Mouse (Mus musculus) MEL (cell line): ENCODE results near the gene Ndufv2. TPM values are rescaled to one million over a fixed set of nuclear protein-coding genes. Genes with fewer than 3 reads are reported as not detected.
A peak's percentile ranks its signal among the peaks of the same experiment; 100 is the strongest.

Source experiments
- DNase-seq: peaks from one replicate; pipeline ENCODE4 v3.0.0; 2011; ENCODE audit warnings: low read depth, low spot score
- H3K27ac ChIP-seq: 2 replicates; pipeline ENCODE4 v1.5.1; 2012; ENCODE audit warnings: low read depth, mild to moderate bottlenecking, control low read depth, low read length, moderate library complexity; ENCODE audit not compliant: control insufficient read depth
- H3K27me3 ChIP-seq, 2 experiments: fragments of 150-350 bp in 1 of 2; sonication (generic) in 1 of 2; 2 replicates each; pipeline ENCODE4 v1.6.1; 2012; ENCODE audit warnings: low read length in 2 of 2, mild to moderate bottlenecking in 2 of 2, improper control_type of control experiment in 1 of 2, moderate library complexity in 1 of 2; ENCODE audit not compliant: insufficient read depth in 2 of 2, control insufficient read depth in 1 of 2
- H3K36me3 ChIP-seq, 2 experiments: 2 replicates each; pipeline ENCODE4 v1.6.1; 2012 to 2014; ENCODE audit warnings: low read length in 2 of 2, improper control_type of control experiment in 1 of 2, inconsistent platforms in 1 of 2, mild to moderate bottlenecking in 1 of 2; ENCODE audit not compliant: insufficient read depth in 2 of 2, control insufficient read depth in 1 of 2
- H3K4me1 ChIP-seq, 2 experiments: fragments of 150-350 bp in 1 of 2; sonication (generic) in 1 of 2; 2 replicates each; pipeline ENCODE4 v1.6.1; 2012; ENCODE audit warnings: low read length in 2 of 2, improper control_type of control experiment in 1 of 2, mild to moderate bottlenecking in 1 of 2; ENCODE audit not compliant: insufficient read depth in 2 of 2, control insufficient read depth in 1 of 2
- H3K4me3 ChIP-seq, 2 experiments: fragments of 150-350 bp in 1 of 2; sonication (generic) in 1 of 2; 2 replicates each; pipeline ENCODE4 v1.5.1; 2012; ENCODE audit warnings: low read depth in 2 of 2, low read length in 2 of 2, mild to moderate bottlenecking in 2 of 2, moderate library complexity in 2 of 2, control low read depth in 1 of 2, improper control_type of control experiment in 1 of 2; ENCODE audit not compliant: control insufficient read depth in 1 of 2, insufficient read depth in 1 of 2
- H3K79me2 ChIP-seq: 2 replicates; pipeline ENCODE4 v1.6.1; 2012; ENCODE audit warnings: mild to moderate bottlenecking, low read length, moderate library complexity; ENCODE audit not compliant: control insufficient read depth, poor library complexity, insufficient read depth
- H3K9ac ChIP-seq: 2 replicates; pipeline ENCODE4 v1.6.1; 2012; ENCODE audit warnings: low read depth, mild to moderate bottlenecking, control low read depth, low read length, moderate library complexity; ENCODE audit not compliant: control insufficient read depth, poor library complexity, severe bottlenecking
- H3K9me3 ChIP-seq: fragments of 150-350 bp; sonication (generic); replicated peaks from 2 replicates; pipeline ENCODE4 v1.6.1; 2012; ENCODE audit warnings: mild to moderate bottlenecking, low read length, improper control_type of control experiment, moderate library complexity; ENCODE audit not compliant: insufficient read depth
- BHLHE40 ChIP-seq: IDR thresholded peaks from 2 replicates; pipeline ENCODE4 v1.6.1; 2012; ENCODE audit warnings: low read depth, mild to moderate bottlenecking, inconsistent platforms, low read length, improper control_type of control experiment, borderline replicate concordance
- CHD1 ChIP-seq: IDR thresholded peaks from 2 replicates; pipeline ENCODE4 v1.6.1; 2012; ENCODE audit warnings: low read depth, mild to moderate bottlenecking, inconsistent platforms, low read length, improper control_type of control experiment
- ELF1 ChIP-seq: IDR thresholded peaks from 2 replicates; pipeline ENCODE4 v1.6.1; 2014; ENCODE audit warnings: low read depth, mild to moderate bottlenecking, inconsistent platforms, low read length, improper control_type of control experiment, moderate library complexity
- ETS1 ChIP-seq: IDR thresholded peaks from 2 replicates; pipeline ENCODE4 v1.6.1; 2012; ENCODE audit warnings: low read depth, mild to moderate bottlenecking, inconsistent platforms, low read length, improper control_type of control experiment, moderate library complexity
- HCFC1 ChIP-seq: IDR thresholded peaks from 2 replicates; pipeline ENCODE4 v1.6.1; 2012; ENCODE audit warnings: low read depth, mild to moderate bottlenecking, inconsistent platforms, low read length, improper control_type of control experiment, moderate library complexity
- JUND ChIP-seq: IDR thresholded peaks from 2 replicates; pipeline ENCODE4 v1.6.1; 2011; ENCODE audit warnings: low read depth, mild to moderate bottlenecking, improper control_type of control experiment, low read length
- KAT2A ChIP-seq: conservative IDR thresholded peaks from 2 replicates; pipeline ENCODE4 v1.6.1; 2012; ENCODE audit warnings: low read depth, low read length, improper control_type of control experiment, inconsistent platforms
- MAX ChIP-seq: IDR thresholded peaks from 2 replicates; pipeline ENCODE4 v1.6.1; 2011; ENCODE audit warnings: low read length, improper control_type of control experiment
- MXI1 ChIP-seq: IDR thresholded peaks from 2 replicates; pipeline ENCODE4 v1.6.1; 2011; ENCODE audit warnings: mild to moderate bottlenecking, low read depth, low read length, improper control_type of control experiment
- MYB ChIP-seq: IDR thresholded peaks from 2 replicates; pipeline ENCODE4 v1.6.1; 2011; ENCODE audit warnings: mild to moderate bottlenecking, low read depth, low read length, improper control_type of control experiment
- MYC ChIP-seq: IDR thresholded peaks from 2 replicates; pipeline ENCODE4 v1.6.1; 2011; ENCODE audit warnings: low read depth, mild to moderate bottlenecking, low read length, improper control_type of control experiment, moderate library complexity
- NELFE ChIP-seq: IDR thresholded peaks from 2 replicates; pipeline ENCODE4 v1.6.1; 2011; ENCODE audit warnings: low read depth, low read length, improper control_type of control experiment
- NRF1 ChIP-seq: IDR thresholded peaks from 2 replicates; pipeline ENCODE4 v1.6.1; 2014; ENCODE audit warnings: low read depth, mild to moderate bottlenecking, inconsistent platforms, low read length, improper control_type of control experiment, moderate library complexity; ENCODE audit not compliant: poor library complexity, insufficient read depth, severe bottlenecking
- POLR2A ChIP-seq, 2 experiments: IDR thresholded peaks; 2 replicates each; pipeline ENCODE4 v1.6.1; 2011 to 2012; ENCODE audit warnings: low read length in 2 of 2, mild to moderate bottlenecking in 2 of 2, control low read depth in 1 of 2, improper control_type of control experiment in 1 of 2, low read depth in 1 of 2, moderate library complexity in 1 of 2; ENCODE audit not compliant: control insufficient read depth in 1 of 2, insufficient read depth in 1 of 2, poor library complexity in 1 of 2
- POLR2AphosphoS2 ChIP-seq: IDR thresholded peaks from 2 replicates; pipeline ENCODE4 v1.6.1; 2011; ENCODE audit warnings: low read length, improper control_type of control experiment
- RCOR1 ChIP-seq: IDR thresholded peaks from 2 replicates; pipeline ENCODE4 v1.6.1; 2012; ENCODE audit warnings: low read depth, mild to moderate bottlenecking, inconsistent platforms, low read length, improper control_type of control experiment
- TBP ChIP-seq: IDR thresholded peaks from 2 replicates; pipeline ENCODE4 v1.8.0; 2011; ENCODE audit warnings: low read depth, low read length, improper control_type of control experiment
- TCF12 ChIP-seq: IDR thresholded peaks from 2 replicates; pipeline ENCODE4 v1.6.1; 2014; ENCODE audit warnings: low read depth, mild to moderate bottlenecking, inconsistent platforms, low read length, improper control_type of control experiment, moderate library complexity
- UBTF ChIP-seq: IDR thresholded peaks from 2 replicates; pipeline ENCODE4 v1.6.1; 2012; ENCODE audit warnings: low read depth, mild to moderate bottlenecking, inconsistent platforms, low read length, improper control_type of control experiment, moderate library complexity, borderline replicate concordance; ENCODE audit not compliant: insufficient read depth
- USF1 ChIP-seq: IDR thresholded peaks from 2 replicates; pipeline ENCODE4 v1.6.1; 2014; ENCODE audit warnings: low read depth, mild to moderate bottlenecking, inconsistent platforms, low read length, improper control_type of control experiment, moderate library complexity
- USF2 ChIP-seq, 2 experiments: IDR thresholded peaks; 2 replicates each; pipeline ENCODE4 v1.6.1; 2011 to 2012; ENCODE audit warnings: improper control_type of control experiment in 2 of 2, low read length in 2 of 2, borderline replicate concordance in 1 of 2, inconsistent platforms in 1 of 2, low read depth in 1 of 2, mild to moderate bottlenecking in 1 of 2; ENCODE audit not compliant: insufficient read depth in 1 of 2
- ZMIZ1 ChIP-seq: IDR thresholded peaks from 2 replicates; pipeline ENCODE4 v1.6.1; 2012; ENCODE audit warnings: low read depth, mild to moderate bottlenecking, inconsistent platforms, low read length, improper control_type of control experiment, moderate library complexity
- polyA plus RNA-seq, 2 experiments: library from polyadenylated mRNA; stranded (reverse) in 1 of 2; unstranded in 1 of 2; fragments of >175 nt in 1 of 2; fragments of >200 nt in 1 of 2; gene quantifications; 2 replicates each; pipeline versions ENCODE4 v1.2.1 to v1.2.4; 2012; ENCODE audit warnings: low replicate concordance in 2 of 2, low read depth in 1 of 2; ENCODE audit not compliant: insufficient read length in 2 of 2, insufficient read depth in 1 of 2, missing spikeins in 1 of 2
- total RNA-seq: library from RNA; depleted of rRNA; stranded (reverse); fragments of 300-350 nt; gene quantifications from 2 replicates; pipeline ENCODE4 v1.2.3, GENCODE M21; 2012

The Ndufv2 gene
- total and polyA plus RNA-seq, 3 experiments: 169 to 178 TPM; not detected in 1

- Histone ChIP-seq H3K4me3 (peak within 1 kb of the TSS; percentile 84), H3K79me2 (peaks cover 20% of the 10 kb centered on the region), H3K9me3 (no peaks in the 10 kb centered on the region), H3K27ac (peak within 1 kb of the TSS; percentile 95)
- peak; percentile 94 for DNase-seq
- peak; percentile 84 for TF ChIP-seq MYC
- TF ChIP-seq NELFE: peak; percentile 98
- TF ChIP-seq USF2 (IDR thresholded peaks at IDR 0.05; ENCODE audit: borderline replicate concordance in 1 of 2, insufficient read depth in 1 of 2, low read depth in 1 of 2, low read length in 2 of 2): peak in 1 of 2 experiments; percentile 63; a peak in 2 of 4 replicates
- peak; percentile 95 for TF ChIP-seq USF1
- TF ChIP-seq ETS1: 0 out of 2 replicates have a peak, but pooled peaks have one; percentile 8
- no peak for TF ChIP-seq RCOR1
- peak; percentile 64 for TF ChIP-seq HCFC1
- TF ChIP-seq ZMIZ1: peak; percentile 61; the same call in 1 of the 2 replicates
- no peak for TF ChIP-seq MYB
- peak; percentile 59 for TF ChIP-seq TBP
- TF ChIP-seq CHD1: no peak
- TF ChIP-seq JUND: no peak
- TF ChIP-seq MAX: peak; percentile 83
- peak; percentile 97 to 99 for TF ChIP-seq POLR2A (IDR thresholded peaks at IDR 0.05; ENCODE audit: control insufficient read depth in 1 of 2, insufficient read depth in 1 of 2, low read depth in 1 of 2, low read length in 2 of 2, poor library complexity in 1 of 2)
- peak; percentile 94 for TF ChIP-seq POLR2AphosphoS2
- TF ChIP-seq MXI1: peak; percentile 88
- peak; percentile 42 for TF ChIP-seq ELF1
- TF ChIP-seq BHLHE40: no peak
- TF ChIP-seq KAT2A: peak; percentile 9; the same call in 1 of the 2 replicates
- TF ChIP-seq TCF12: 0 out of 2 replicates have a peak, but pooled peaks have one; percentile 23
- TF ChIP-seq NRF1: peak; percentile 96
- no peak for TF ChIP-seq UBTF
- TF ChIP-seq, all 39 proteins: peak for 16
- Histone ChIP-seq H3K36me3 (peaks cover 11 to 14% of the 10 kb centered on the region in 2 experiments), H3K9ac (peak within 1 kb of the TSS; percentile 94), H3K4me1 (peaks cover 8 to 19% of the 10 kb centered on the region in 2 experiments), H3K27me3 (no peaks in the 10 kb centered on the region)
Observed at GRCm38 (mm10) chr17:66123066-66123815, 21.9 kb upstream of the Ndufv2 start, which contains the start of gene Ddx11. Gene Ddx11, plus strand, starts transcription at chr17:66123520.
